Mouse (Mus musculus) embryo, embryonic 10.5 days (tissue): ENCODE measurements around the gene Vmn1r62.
"Not testable (repeated sequence)": the region's sequence is repeated elsewhere in the genome, so short reads cannot be mapped to it uniquely, and the experiment has no call there.

Experiments used
- DNase-seq: peaks from one replicate; pipeline ENCODE4 v3.0.0-alpha.2; 2015; ENCODE audit warnings: low spot score

Vmn1r62 gene

DNA sequence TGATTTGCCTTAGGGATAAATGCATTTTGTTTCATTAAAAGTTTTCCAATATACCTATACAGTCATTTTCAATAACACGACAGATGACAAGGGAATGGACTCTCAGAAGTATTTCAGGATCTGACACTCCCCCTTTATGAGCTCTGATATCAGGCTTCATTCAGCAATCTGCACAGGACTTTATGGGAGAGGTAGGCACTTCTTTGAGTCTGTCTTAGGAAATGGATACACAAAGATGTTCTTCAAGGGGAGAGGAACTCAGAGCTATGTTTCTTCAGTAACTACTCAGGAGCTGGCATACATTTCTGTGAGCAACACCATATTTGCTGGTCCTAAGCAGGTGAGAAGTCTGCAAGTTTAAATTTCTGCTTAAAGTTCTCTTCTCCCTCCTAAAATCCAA, at the start of gene Vmn1r62:
Vmn1r62 (plus strand) TSS at position 301 of the 400 bp plus-strand sequence.
- DNase-seq = not testable (repeated sequence)
